Mouse (Mus musculus) midbrain, embryonic 15.5 days (tissue): ENCODE measurements around the gene Ccnl2. TPM values are rescaled to one million over a fixed set of nuclear protein-coding genes. Genes with fewer than 3 reads are reported as not detected.

Experiments
- ATAC-seq: fragments of 200-750 bp; cut with Nextera tagmentation; replicated peaks from 2 replicates; pipeline ENCODE4 v1.8.0; 2017; ENCODE audit warnings: moderate TSS enrichment
- H3K27ac ChIP-seq: fragments of 300-500 bp; sonication (generic); 2 replicates; pipeline ENCODE4 v1.5.1; 2015; ENCODE audit warnings: mild to moderate bottlenecking, inconsistent platforms
- H3K27me3 ChIP-seq: fragments of 300-500 bp; sonication (generic); replicated peaks from 2 replicates; pipeline ENCODE4 v1.6.1; 2015; ENCODE audit warnings: inconsistent platforms
- H3K36me3 ChIP-seq: fragments of 300-500 bp; sonication (generic); replicated peaks from 2 replicates; pipeline ENCODE4 v1.6.1; 2015; ENCODE audit warnings: inconsistent platforms
- H3K4me1 ChIP-seq: fragments of 300-500 bp; sonication (generic); 2 replicates; pipeline ENCODE4 v1.6.1; 2015; ENCODE audit warnings: inconsistent platforms
- H3K4me2 ChIP-seq: fragments of 300-500 bp; sonication (generic); 2 replicates; pipeline ENCODE4 v1.6.1; 2015; ENCODE audit warnings: inconsistent platforms, mild to moderate bottlenecking, moderate library complexity
- H3K4me3 ChIP-seq: fragments of 300-500 bp; sonication (generic); 2 replicates; pipeline ENCODE4 v1.5.1; 2015; ENCODE audit warnings: mild to moderate bottlenecking, inconsistent platforms
- H3K9ac ChIP-seq: fragments of 300-500 bp; sonication (generic); 2 replicates; pipeline ENCODE4 v1.6.1; 2015; ENCODE audit warnings: mild to moderate bottlenecking, inconsistent platforms
- H3K9me3 ChIP-seq: fragments of 300-500 bp; sonication (generic); 2 replicates; pipeline ENCODE4 v1.6.1; 2016; ENCODE audit warnings: inconsistent platforms
- WGBS: fragments of 180-500 bp; shearing (Covaris S2); methylation state at CpG from one replicate; pipeline ENCODE4 v1.1.7; 2015; ENCODE audit warnings: mixed read lengths; 5-methylcytosine and 5-hydroxymethylcytosine counted together
- polyA plus RNA-seq: library from polyadenylated mRNA; unstranded; fragments of >200 nt; fragmentation: Nextera tagmentation; extraction: Ambion mirVana; gene quantifications from 2 replicates; pipeline ENCODE4 v1.2.1, GENCODE M21; 2015

Gene Ccnl2
- polyA plus RNA-seq, result 155 and 164 TPM in 2 replicates

DNA sequence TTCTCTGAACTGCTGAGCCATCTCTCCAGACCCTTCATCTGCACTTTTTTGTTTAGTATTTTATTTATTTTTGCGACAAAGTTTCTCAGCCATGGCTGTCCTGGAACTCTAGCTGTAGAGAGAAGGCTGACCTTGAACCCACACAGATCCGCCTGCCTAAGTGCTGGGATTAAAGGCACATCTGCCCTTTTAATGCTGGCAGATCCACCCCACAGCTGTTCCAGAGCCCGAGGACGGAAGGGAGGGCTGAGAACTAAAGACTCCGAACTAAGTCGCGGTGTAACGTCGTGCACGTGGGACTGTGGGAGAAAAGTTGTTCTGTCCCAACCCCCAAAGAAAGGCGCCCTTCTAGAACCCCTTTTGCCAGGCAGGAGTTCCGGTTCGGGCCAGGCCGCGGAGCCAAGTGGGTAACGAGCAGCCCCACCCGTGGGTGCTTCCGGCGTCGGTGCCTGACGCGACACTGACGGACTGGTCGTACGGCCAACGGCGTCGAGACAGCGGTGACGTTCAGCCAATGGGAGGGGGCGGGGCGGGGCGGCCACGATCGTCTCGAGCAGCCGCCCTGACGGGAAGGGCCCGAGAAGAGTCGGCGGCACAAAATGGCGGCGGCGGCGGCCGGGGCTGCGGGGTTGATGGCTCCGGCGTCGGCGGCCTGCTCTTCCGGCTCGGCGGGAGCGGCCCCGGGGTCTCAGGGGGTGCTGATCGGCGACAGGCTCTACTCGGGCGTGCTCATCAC, at the start of gene Ccnl2:
Gene Ccnl2, plus strand, starts transcription at position 561 of the 736 bp plus-strand sequence.
- under 1% methylated on average over 55 of the region's 60 CpGs for WGBS
- Histone ChIP-seq H3K4me2 (peak within 1 kb of the TSS; percentile 71), H3K4me3 (peak within 1 kb of the TSS; percentile 89), H3K9me3 (no peaks in the 10 kb centered on the region), H3K27me3 (no peaks in the 10 kb centered on the region), H3K9ac (peak within 1 kb of the TSS; percentile 88), H3K4me1 (peaks cover 26% of the 10 kb centered on the region), H3K27ac (peak within 1 kb of the TSS; percentile 89), H3K36me3 (peaks cover 38% of the 10 kb centered on the region)
- ATAC-seq, result peak; percentile 99

DNA sequence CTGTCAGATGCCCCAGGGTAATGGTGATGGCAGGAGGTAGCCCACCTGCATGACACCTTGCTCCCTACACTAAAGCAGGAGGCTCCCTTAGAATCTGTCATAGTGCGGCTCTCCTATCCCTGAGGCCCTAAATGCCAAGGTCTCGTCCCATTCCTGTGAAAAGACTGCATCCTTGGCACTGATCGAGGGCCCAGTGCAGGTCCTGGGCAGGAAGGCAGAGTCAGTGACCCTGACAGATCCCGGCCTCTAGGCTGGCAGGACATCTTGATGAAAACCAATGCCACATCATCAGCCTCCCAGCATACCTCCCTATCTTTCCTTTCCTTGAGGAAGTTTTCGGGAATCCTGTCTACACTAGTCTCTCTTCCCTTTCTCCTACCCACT, 42.8 kb upstream of the Ccnl2 start:
- ATAC-seq, result no peak

DNA sequence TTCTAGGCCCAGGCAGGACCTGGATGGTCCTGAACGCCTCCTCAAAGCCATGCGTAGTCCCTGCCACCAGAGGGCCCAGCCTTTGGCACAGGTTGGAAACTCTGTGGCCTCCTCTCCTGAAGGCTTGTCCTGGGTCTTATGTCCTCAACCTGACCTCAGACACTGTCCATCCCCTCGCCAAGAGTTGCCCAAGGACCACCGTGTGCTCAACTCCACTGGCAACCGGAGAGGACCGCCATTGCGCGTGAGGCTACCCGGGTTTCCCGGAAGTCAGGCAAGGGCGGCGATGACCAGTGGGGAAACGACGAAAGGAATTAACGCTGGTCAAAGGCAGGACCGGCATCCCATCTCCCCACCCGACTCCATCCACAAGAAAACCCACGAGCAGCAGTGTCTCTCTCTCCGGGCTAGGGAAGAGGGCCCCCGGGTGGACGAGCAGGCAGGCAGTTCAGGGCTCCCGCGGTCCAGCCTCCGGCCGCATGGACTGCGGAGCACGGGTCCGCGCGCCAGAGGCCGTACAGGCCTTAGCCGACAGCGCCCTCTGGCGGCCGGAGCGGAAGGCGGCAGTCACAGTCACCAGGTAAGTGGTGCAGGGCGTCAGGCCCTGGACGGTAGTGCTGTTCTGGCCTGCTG, 42.3 kb upstream of the Ccnl2 start:
- Histone ChIP-seq H3K4me3 (peak overlapping the region; percentile 46), H3K4me2 (peak overlapping the region; percentile 76), H3K27ac (peak overlapping the region; percentile 67), H3K9me3 (no peaks in the 10 kb centered on the region), H3K9ac (peak overlapping the region; percentile 64), H3K36me3 (no peaks in the 10 kb centered on the region), H3K4me1 (peaks cover 29% of the 10 kb centered on the region), H3K27me3 (peaks cover 20% of the 10 kb centered on the region)
- under 1% methylated on average over 39 of the region's 39 CpGs for WGBS
- peak; percentile 70 for ATAC-seq

More for the DNA sequence above, 42.8 kb upstream of the Ccnl2 start:
- H3K9ac ChIP-seq, result peak overlapping the region; percentile 64
- H3K27me3 ChIP-seq, result peaks cover 20% of the 10 kb centered on the region
- peak overlapping the region; percentile 76 for H3K4me2 ChIP-seq
- H3K4me1 ChIP-seq, result peaks cover 25% of the 10 kb centered on the region
- H3K36me3 ChIP-seq, result no peaks in the 10 kb centered on the region
- 65% methylated on average over 5 of the region's 5 CpGs for WGBS
- H3K9me3 ChIP-seq, result no peaks in the 10 kb centered on the region
- H3K27ac ChIP-seq, result peak overlapping the region; percentile 67; the same call in 1 of the 2 replicates
- H3K4me3 ChIP-seq, result peak overlapping the region; percentile 46

DNA sequence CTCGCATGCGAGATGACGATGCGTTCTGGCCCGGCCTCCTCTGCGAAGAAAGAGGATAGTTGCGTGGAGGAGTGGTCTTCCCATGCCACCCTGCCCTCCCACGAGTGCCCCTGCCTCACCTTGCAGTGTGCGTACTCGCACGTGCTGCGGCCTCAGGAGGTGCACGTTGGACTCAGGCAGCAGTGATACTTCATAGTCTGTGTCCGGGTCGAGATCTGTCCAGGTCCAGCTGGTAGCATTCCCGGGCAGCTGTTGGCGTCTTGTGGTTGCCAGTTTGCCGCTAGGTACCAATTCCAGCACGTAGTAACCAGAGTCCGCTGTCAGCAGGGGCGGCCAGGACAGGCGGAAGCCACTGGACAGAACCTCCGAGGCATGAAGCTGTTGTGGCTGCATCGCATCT, 41.7 kb upstream of the Ccnl2 start:
- no peak overlapping the region for H3K27ac ChIP-seq
- peaks cover 20% of the 10 kb centered on the region for H3K27me3 ChIP-seq
- peak overlapping the region; percentile 76 for H3K4me2 ChIP-seq
- H3K36me3 ChIP-seq, result no peaks in the 10 kb centered on the region
- H3K9me3 ChIP-seq, result no peaks in the 10 kb centered on the region
- 46% methylated on average over 24 of the region's 24 CpGs for WGBS
- peak overlapping the region; percentile 64 for H3K9ac ChIP-seq
- H3K4me3 ChIP-seq, result peak overlapping the region; percentile 46
- ATAC-seq, result peak; percentile 24; the same call in 1 of the 2 replicates
- peaks cover 35% of the 10 kb centered on the region for H3K4me1 ChIP-seq

DNA sequence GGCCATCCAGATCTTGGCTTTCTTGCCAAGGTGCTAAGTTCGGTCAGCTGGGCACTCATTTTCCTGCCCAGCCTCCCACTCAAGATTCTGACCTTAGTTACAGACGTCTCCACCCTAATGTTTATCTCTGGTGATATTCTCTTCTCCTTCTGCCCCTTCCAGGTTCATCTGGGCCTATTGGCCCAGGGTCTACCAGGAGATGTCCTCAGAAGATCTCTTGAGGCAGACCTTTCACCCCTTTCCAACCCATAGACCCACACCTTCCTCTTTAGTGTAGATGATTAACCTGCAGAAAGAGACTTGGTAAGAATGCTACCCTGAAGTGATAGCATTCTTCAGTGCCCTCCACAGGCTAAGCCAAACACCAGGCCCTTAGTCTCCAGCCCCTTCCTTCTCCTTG, 40.6 kb upstream of the Ccnl2 start:
- Histone ChIP-seq H3K27me3 (peaks cover 20% of the 10 kb centered on the region), H3K9me3 (no peaks in the 10 kb centered on the region), H3K4me3 (no peak overlapping the region), H3K9ac (no peak overlapping the region), H3K27ac (no peak overlapping the region), H3K36me3 (no peaks in the 10 kb centered on the region), H3K4me2 (peak overlapping the region; percentile 12; the same call in 1 of the 2 replicates), H3K4me1 (peaks cover 37% of the 10 kb centered on the region)
- ATAC-seq, result no peak
- 88% methylated on average over 2 of the region's 2 CpGs for WGBS

DNA sequence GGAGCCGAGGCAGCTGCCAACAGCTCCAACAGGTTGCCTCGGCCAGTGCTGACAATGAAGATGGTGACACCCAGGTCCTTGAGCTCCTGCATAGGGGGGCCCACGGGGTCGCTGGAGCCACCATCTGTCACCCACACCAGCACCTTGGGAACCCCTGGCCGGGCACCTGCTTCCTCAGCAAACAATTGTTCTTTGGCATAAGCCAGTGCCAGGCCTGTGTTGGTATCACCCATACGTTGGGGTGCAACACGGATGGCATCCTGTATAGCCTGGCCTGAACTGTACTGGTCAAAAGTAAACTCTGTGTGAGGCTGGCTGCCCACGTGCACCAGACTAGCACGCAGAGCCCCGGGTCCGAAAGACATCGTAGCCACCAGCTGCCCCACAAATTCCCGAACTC, 39.5 kb upstream of the Ccnl2 start:
- Histone ChIP-seq H3K36me3 (no peaks in the 10 kb centered on the region), H3K27ac (no peak overlapping the region), H3K4me3 (0 out of 2 replicates have a peak overlapping the region, but pooled peaks have one; percentile 8), H3K27me3 (peaks cover 20% of the 10 kb centered on the region), H3K9ac (no peak overlapping the region), H3K4me1 (peaks cover 37% of the 10 kb centered on the region), H3K9me3 (no peaks in the 10 kb centered on the region), H3K4me2 (peak overlapping the region; percentile 80; the same call in 1 of the 2 replicates)
- WGBS, result 86% methylated on average over 13 of the region's 13 CpGs
- ATAC-seq, result no peak

DNA sequence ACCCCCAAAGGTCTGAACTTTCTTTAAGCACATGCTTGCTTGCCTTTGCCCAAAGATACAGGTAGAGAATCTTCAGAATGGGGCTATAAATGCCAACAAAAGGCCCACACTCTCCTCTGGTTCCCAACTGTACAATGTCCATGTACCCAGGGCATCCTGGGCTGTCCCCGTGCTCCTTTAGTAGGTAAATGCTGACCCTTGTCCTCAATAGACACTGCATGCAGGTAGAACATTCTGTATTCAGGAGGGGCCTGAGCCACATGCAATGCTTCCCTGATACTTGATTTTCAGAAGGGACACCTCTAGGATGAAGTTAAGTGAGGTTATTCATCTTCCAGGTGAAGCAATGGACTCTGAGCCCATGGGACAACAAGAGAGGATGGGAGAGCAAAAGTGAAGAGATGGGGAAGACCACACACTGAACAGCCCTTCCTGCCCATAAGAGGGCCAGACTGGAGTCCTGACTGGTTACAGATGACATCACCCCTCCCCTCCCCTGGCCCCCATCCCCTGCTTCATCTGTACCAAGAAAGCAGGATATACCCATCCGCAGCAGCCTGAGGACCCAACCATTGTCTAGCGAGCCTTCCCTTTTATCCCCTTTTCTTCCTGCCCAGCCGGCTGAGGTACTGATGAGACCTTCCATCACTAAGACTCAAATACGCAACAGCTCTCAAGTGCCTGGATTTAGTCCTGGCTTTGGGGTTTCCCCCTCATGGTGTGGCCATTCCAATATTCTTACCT, 38.8 kb upstream of the Ccnl2 start:
- no peak for ATAC-seq
- Histone ChIP-seq H3K4me2 (peak overlapping the region; percentile 80), H3K9me3 (no peaks in the 10 kb centered on the region), H3K9ac (peak overlapping the region; percentile 33), H3K27ac (no peak overlapping the region), H3K27me3 (peaks cover 20% of the 10 kb centered on the region), H3K4me3 (peak overlapping the region; percentile 44), H3K4me1 (peaks cover 37% of the 10 kb centered on the region), H3K36me3 (no peaks in the 10 kb centered on the region)
- WGBS, result 31% methylated on average over 5 of the region's 5 CpGs

DNA sequence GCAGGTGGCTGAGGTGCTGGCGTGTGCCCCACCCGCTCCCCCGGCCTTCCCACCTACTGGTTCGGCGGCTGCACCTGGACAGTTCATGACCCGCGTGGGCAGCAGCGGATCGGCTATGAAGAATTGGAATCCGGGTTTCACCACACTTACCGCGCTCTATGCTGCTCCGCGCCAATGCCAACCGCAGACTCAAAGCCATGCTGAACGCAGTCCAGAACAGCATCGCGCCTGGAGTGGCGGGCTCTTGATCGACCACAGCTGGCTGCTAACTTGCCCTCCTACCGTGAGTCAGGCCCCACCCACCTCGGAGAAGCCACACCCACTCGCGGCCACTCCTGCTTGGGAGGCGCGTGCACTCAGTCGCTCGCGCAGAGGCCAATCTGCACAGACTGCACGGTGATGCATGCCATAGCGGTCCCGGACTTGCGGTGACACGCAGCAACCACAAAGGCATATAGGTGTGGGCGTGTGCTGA, 38.0 kb upstream of the Ccnl2 start, which contains the start of gene Vwa1:
Gene Vwa1, minus strand, starts transcription at position 419 of the 475 bp plus-strand sequence.
- Histone ChIP-seq H3K9ac (peak within 1 kb of the TSS; percentile 33), H3K9me3 (no peaks in the 10 kb centered on the region), H3K4me1 (peaks cover 36% of the 10 kb centered on the region), H3K4me2 (peak within 1 kb of the TSS; percentile 80), H3K4me3 (peak within 1 kb of the TSS; percentile 44), H3K27ac (peak within 1 kb of the TSS; percentile 65), H3K36me3 (no peaks in the 10 kb centered on the region), H3K27me3 (peaks cover 20% of the 10 kb centered on the region)
- peak; percentile 84 for ATAC-seq
- WGBS, result under 1% methylated on average over 35 of the region's 35 CpGs

DNA sequence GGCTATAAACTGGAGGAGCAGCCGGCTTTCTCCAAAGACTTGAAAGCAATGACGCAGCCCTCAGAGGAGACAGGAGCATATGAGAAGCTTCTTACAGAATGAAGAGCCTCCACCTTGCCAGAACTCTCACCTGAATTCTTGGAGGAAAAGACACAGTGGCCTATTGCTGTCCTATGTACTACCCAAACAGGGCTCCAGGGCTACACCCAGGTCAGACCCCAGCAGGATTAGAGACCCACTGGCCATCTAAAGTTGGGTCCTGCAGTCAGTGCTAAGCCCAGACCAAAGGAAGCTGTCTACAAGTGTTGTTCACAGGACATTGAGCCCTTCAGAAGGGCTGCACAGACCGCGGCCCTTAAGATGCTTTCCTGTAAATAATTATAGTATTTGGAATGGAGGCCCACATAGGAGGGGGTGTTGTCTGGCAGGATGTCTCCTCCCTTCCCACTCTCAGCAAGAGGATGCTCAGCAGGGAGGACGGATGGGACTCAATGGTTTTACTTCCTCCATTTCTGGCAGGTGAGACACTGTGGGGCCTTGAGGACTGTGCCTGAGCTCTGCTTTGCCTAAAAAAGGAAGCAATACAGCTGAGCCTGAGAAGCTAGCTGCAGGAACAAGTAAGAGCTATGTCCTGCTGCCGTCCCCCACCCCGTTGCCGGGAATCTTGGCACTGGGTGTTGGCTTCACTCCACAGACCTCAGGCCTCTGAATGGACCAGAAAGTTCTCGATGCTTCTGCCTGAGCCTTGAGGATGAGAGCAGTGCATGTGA, 37.1 kb upstream of the Ccnl2 start:
- 58% methylated on average over 9 of the region's 9 CpGs for WGBS

DNA sequence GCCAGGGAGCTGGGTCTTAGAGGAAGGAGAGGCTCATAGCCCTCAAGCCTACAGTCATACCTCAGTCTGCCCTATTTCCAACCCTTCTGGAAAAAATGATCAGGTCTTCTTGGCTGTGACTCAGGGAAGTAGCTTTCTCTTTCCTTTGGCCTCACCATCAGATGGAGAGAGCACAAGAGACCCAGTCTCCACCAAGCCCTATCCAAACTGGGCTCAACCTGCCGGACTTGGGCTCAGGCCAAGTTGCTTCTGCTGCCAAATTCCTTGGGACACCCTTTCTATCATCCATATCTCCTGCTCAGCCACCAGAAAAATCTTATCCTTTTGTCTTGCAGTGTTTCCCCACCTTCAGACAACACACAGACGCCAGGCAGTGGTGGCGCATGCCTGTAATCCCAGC, 36.4 kb upstream of the Ccnl2 start:
- 0 out of 2 replicates have a peak overlapping the region, but pooled peaks have one; percentile 65 for H3K27ac ChIP-seq
- H3K4me1 ChIP-seq, result peaks cover 21% of the 10 kb centered on the region

More for the DNA sequence above, 37.1 kb upstream of the Ccnl2 start:
- no peaks in the 10 kb centered on the region for H3K9me3 ChIP-seq
- H3K4me3 ChIP-seq, result peak overlapping the region; percentile 44
- ATAC-seq, result peak; percentile 11; the same call in 1 of the 2 replicates
- H3K27ac ChIP-seq, result peak overlapping the region; percentile 65
- peak overlapping the region; percentile 80 for H3K4me2 ChIP-seq
- peaks cover 28% of the 10 kb centered on the region for H3K4me1 ChIP-seq
- H3K9ac ChIP-seq, result peak overlapping the region; percentile 33
- peaks cover 20% of the 10 kb centered on the region for H3K27me3 ChIP-seq
- H3K36me3 ChIP-seq, result no peaks in the 10 kb centered on the region

DNA sequence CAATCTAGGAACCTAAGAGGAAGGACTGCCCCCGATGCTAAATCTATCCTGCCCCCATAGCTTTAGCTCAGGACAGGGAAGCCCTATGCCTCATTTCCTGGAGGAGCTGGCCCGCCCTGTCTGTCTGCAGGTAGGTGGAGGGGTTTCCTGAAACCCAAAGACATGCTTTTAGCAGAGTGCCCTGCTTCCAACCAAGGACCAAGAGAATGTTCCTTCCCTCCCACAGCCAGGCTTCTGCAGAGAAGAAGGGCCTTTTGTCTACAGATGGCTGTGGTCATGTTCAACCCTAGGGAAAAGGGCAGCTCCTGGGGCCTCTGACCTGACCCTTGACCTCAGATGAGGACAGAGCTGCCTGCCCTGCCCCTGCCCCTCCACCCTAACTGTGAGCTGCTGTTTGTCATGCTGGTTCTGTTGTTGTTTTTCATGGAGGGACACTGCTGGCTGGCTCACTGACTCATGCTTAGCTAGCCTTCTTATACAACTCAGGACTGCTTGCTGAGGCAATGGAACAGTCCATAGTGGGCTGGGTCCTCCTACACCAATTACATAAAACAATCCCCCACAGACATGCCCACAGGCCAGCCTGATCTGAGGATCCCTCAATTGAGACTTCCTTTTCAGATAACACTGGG, 35.5 kb upstream of the Ccnl2 start:
- H3K9ac ChIP-seq, result no peak overlapping the region
- H3K27me3 ChIP-seq, result peaks cover 17% of the 10 kb centered on the region
- H3K4me3 ChIP-seq, result no peak overlapping the region
- H3K4me2 ChIP-seq, result no peak overlapping the region
- peaks cover 21% of the 10 kb centered on the region for H3K4me1 ChIP-seq
- no peaks in the 10 kb centered on the region for H3K9me3 ChIP-seq
- H3K36me3 ChIP-seq, result no peaks in the 10 kb centered on the region
- WGBS, result 33% methylated on average over 2 of the region's 2 CpGs
- H3K27ac ChIP-seq, result peak overlapping the region; percentile 22; the same call in 1 of the 2 replicates
- ATAC-seq, result no peak

More for the DNA sequence above, 36.4 kb upstream of the Ccnl2 start:
- no peak overlapping the region for H3K4me3 ChIP-seq
- no peaks in the 10 kb centered on the region for H3K36me3 ChIP-seq
- WGBS, result 83% methylated on average over 3 of the region's 3 CpGs
- 0 out of 2 replicates have a peak overlapping the region, but pooled peaks have one; percentile 33 for H3K9ac ChIP-seq
- ATAC-seq, result no peak
- H3K27me3 ChIP-seq, result peaks cover 20% of the 10 kb centered on the region
- H3K4me2 ChIP-seq, result no peak overlapping the region
- H3K9me3 ChIP-seq, result no peaks in the 10 kb centered on the region
